Mouse (Mus musculus): ENCODE measurements at regions not wholly inside any gene's neighbourhood (a gene's known extent, or its start where the extent isn't known, plus 50 kb on each side); places are given as distances from the start of the nearest gene placed in this dataset.

- no peak for DNase-seq (ENCODE audit: low spot score in 2 of 2)
Observed at GRCm38 (mm10) chr12:109272101-109272500, 180.5 kb upstream of the Dlk1 start.

GRCm38 (mm10) chr12:109314850-109315249 is 137.8 kb upstream of the Dlk1 start:
- DNase-seq (ENCODE audit: low spot score in 2 of 2), result no peak

- no peak for DNase-seq (ENCODE audit: low spot score in 2 of 2)
Observed at GRCm38 (mm10) chr12:109325986-109326385, 126.6 kb upstream of the Dlk1 start.

- no peak for DNase-seq (ENCODE audit: low spot score in 2 of 2)
Observed at GRCm38 (mm10) chr12:109371327-109371726, 81.3 kb upstream of the Dlk1 start.

- DNase-seq (ENCODE audit: low spot score in 2 of 2), result no peak
Observed at GRCm38 (mm10) chr12:109385794-109386193, 66.8 kb upstream of the Dlk1 start.

GRCm38 (mm10) chr12:109388791-109389190 is 63.8 kb upstream of the Dlk1 start:
- no peak for DNase-seq (ENCODE audit: low spot score in 2 of 2)

- DNase-seq (ENCODE audit: low spot score in 2 of 2), result no peak
Observed at GRCm38 (mm10) chr12:109390388-109390920, 62.2 kb upstream of the Dlk1 start.

GRCm38 (mm10) chr12:109390978-109391377 is 61.6 kb upstream of the Dlk1 start:
- no peak for DNase-seq (ENCODE audit: low spot score in 2 of 2)

GRCm38 (mm10) chr12:109393326-109393725 is 59.3 kb upstream of the Dlk1 start:
- no peak for DNase-seq (ENCODE audit: low spot score in 2 of 2)

- DNase-seq (ENCODE audit: low spot score in 2 of 2), result peak; percentile 80 to 83
Observed at GRCm38 (mm10) chr12:109393795-109394194, 58.8 kb upstream of the Dlk1 start.

- DNase-seq (ENCODE audit: low spot score in 2 of 2), result no peak
Observed at GRCm38 (mm10) chr12:109394396-109394795, 58.2 kb upstream of the Dlk1 start.

- DNase-seq (ENCODE audit: low spot score in 2 of 2), result no peak
Observed at GRCm38 (mm10) chr12:109396614-109397013, 56.0 kb upstream of the Dlk1 start.

- no peak for DNase-seq (ENCODE audit: low spot score in 2 of 2)
Observed at GRCm38 (mm10) chr12:109397175-109398058, 55.2 kb upstream of the Dlk1 start.

GRCm38 (mm10) chr12:109398473-109398872 is 54.1 kb upstream of the Dlk1 start:
- no peak for DNase-seq (ENCODE audit: low spot score in 2 of 2)

- DNase-seq (ENCODE audit: low spot score in 2 of 2), result no peak
Observed at GRCm38 (mm10) chr12:109398951-109399350, 53.7 kb upstream of the Dlk1 start.

GRCm38 (mm10) chr12:109399591-109399990 is 53.0 kb upstream of the Dlk1 start:
- peak; percentile 45 to 56 for DNase-seq (ENCODE audit: low spot score in 2 of 2)

GRCm38 (mm10) chr12:109400041-109400440 is 52.6 kb upstream of the Dlk1 start:
- no peak for DNase-seq (ENCODE audit: low spot score in 2 of 2)

- peak in 1 of 2 experiments; percentile 29 for DNase-seq (ENCODE audit: low spot score in 2 of 2)
Observed at GRCm38 (mm10) chr12:109400936-109401586, 51.6 kb upstream of the Dlk1 start.

- peak in 1 of 2 experiments; percentile 12 for DNase-seq (ENCODE audit: low spot score in 2 of 2)
Observed at GRCm38 (mm10) chr12:109401696-109402095, 50.9 kb upstream of the Dlk1 start.

GRCm38 (mm10) chr12:109402226-109402625 is 50.4 kb upstream of the Dlk1 start:
- DNase-seq (ENCODE audit: low spot score in 2 of 2), result no peak
